Mouse (Mus musculus): ENCODE measurements around the gene Itm2c.

Gene Itm2c

DNA sequence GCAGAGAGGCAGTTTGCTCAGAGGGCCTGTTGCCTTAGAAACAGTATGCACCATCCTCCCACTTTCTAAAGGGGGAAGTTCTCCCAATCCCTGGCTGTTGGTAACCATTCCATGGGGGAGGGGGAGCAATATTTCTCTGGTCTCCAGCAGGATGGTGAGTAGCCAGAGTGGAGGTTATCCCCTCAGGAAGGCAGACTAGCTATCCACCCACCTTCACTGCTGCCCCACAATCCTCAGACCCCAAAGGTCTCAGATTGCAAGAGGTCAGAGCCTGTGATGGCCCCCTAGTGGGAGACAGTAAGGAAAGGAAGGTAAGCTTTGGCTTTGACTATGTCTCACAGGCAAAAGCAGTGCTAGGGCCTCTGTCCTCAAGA, 5.3 kb downstream of the Itm2c start:
- no peak for DNase-seq (ENCODE audit: low spot score in 2 of 2)

DNA sequence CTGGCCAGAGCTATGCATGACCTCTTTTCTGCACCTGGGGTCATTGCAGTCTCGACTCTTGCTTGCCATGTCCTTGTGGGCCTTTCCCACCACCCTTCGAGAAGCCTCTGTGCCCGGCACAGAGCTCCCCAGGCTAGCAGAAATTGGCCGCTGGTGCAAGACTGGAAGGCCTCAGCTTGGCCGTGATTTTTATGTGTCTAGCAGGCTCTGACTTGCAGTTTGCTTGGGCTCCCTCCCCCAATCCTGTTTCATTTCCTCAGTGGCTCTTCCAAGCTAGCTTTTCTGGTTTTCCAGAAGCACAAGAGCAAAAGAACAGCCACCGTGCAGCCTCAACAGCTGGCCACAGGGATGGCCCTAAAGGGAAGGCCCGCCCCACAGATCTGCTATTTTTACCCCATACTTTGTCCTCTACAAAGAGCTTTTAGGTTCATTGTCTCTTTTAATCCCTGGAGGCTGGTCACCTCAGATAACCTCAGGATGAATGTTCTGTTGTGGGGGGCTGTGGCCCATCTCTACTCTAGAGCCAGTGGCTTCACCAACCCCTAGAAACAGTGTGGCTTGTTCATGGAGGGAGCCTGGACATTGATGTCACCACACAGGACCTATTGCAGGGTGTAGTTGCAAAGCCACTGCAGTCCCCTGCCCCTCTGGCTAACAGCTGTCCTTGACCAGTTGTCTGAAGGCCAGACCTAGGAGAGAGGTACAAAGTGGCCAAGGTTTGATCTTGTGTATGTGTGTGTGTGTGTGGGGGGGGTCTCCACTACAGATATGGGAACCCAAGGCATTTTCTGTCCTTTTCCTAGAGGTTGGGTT, 6.6 kb downstream of the Itm2c start:
- no peak for DNase-seq (ENCODE audit: low spot score in 2 of 2)

DNA sequence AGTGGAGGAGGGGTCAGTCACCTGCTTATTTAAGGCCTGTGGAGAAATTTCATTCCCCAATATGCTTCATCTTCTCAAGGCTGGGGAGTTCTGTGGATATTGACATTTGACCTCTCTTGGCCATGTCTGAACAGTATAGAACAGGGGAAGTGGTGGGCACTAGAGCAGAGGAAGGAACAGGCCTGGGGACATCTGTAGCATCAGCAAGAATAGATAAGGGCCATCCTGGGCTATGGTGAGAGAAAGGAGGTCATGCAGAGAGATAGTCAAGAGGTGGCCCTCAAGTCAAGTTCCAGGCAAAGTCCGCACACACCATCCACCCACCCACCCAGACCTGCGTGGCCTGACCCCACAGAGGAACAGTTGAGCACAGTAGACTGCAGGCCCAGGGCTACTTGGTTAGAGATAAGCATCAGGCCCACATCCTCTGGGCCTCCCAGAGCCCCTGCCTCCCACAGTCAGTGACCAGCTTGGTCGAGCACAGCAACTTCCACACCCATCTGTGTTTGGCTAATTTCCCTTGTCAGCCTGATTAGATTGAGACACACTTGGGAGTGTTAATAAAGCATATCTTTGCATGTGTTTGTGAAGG, 7.5 kb downstream of the Itm2c start:
- no peak for DNase-seq (ENCODE audit: low spot score in 2 of 2)

DNA sequence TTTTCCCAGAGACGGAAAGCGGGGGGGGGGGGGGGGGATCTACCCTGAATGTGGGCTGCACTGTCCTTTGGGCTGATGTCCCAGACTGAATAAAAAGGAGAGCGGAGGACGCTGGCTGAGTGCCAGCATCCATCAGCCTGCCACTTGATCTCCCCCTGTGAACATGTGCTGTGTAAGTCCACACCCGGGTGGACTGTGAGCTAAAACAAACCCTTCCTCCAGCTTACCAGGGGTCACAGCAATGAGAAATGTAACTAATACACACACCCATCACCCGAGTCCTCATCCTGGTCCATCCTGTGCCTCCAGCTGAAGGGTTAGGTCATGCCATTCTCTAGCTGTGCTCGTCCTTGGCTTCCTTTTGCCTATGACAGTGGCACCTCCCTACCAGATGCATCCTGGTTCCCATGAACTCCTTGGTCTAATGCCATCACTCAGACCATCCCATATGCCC, 8.1 kb downstream of the Itm2c start:
- DNase-seq (ENCODE audit: low spot score in 2 of 2): peak in 1 of 2 experiments; percentile 71

DNA sequence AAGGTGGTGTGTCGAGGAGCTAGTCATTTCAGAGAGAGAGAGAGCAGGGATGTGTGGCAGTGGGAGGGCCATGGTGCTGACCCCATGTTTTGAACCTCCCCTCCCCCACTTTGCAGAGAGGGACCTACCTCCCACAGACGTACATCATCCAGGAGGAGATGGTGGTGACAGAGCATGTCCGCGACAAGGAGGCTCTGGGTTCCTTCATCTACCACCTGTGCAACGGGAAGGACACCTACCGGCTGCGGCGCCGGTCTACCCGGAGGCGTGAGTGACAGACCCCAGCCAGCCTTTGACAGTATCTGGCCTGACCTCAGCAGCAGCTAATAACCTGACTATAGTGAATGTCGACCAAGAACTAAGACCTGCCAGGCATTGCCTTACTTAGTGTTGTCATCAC, 12.8 kb downstream of the Itm2c start:
- no peak for DNase-seq (ENCODE audit: low spot score in 2 of 2)

DNA sequence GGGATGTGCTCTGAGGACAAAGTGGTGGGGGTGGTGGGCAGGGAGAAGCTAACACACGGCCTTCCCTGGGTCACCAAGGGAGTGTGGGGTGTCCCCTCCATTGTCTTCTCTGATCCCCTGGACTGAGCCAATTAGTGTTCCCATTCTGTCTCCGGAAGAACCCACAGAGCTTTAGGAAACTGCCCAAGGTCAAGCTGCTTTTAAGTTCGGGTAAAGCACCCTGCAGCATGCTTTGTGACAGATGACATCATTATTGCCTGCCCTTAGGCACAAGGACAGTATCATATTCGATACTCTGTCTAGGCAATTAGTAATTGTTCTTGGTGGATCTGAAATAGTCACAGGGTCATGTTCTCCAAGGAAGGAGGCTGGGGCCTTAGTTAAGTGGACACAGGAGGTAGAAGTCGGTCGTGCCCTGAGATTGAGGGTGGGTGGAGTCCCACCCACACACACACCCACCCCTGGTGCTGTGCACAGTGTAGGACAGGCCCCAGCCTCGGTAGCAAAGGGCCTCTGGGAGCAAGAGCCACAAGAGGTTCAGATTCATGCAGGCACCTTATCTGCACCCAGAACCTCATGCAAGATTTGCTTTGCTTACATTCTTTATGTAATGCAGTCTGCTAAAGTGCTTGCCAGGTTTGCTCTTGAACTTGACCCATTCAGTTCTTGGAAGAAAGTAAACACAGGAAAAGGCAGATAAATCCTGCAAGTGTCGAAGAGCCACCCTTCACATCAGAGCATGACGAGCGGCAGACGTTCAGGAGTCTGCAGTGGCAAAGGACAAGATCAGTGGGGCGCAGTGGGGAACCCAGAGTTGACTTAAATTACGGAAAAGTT, 14.9 kb downstream of the Itm2c start:
- DNase-seq (ENCODE audit: low spot score in 2 of 2): no peak

DNA sequence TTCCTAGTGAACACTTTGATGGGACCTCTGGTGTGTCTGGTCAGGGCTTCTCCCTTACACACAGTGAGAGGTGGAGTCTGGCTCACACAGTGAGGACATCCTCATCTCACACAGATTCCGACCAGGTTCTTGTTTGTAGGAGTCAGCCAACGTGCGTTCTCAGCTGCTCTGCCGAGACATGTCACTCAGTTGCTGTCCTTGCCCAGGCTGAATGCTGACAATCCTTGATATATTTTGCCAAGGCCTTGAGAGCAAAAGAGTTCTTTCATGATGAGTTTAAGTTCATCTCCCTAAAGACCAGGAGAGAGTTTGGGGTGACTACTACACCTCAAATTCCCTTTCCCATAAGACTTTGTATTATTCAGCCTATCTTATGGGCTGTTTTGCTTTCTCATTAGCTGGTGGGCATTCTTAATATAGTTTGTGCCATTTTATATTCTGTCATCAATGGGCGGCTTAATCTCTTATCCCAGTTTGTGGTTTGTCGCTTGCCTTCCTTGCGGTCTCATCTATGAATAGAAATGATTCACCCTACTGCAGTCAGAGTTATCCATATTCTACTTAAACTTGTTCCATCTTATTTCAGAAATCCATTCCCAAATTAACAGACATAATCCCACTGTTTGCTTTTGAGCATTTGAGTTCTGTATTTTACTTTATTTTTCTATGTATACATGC, 19.1 kb downstream of the Itm2c start:
- DNase-seq (ENCODE audit: low spot score in 2 of 2): no peak

DNA sequence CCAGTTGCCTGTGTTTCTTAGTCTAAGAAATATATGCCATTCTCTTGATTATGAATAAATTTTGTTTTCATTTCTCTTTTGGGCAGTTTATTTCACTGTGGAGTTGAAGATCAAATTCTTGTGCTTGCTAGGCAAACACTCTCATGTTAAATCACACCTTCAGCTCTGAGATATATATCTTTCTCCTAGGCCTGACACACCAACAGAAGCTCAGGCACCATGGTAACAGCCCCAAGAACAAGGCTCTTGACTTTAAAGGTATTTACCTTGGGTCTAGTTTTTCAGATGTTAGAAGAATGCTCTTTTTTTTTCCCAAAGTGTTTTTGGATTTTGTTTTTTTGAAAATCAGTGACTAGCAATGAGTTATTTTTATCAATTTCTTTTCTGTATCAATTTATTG, 21.8 kb downstream of the Itm2c start:
- no peak for DNase-seq (ENCODE audit: low spot score in 2 of 2)

DNA sequence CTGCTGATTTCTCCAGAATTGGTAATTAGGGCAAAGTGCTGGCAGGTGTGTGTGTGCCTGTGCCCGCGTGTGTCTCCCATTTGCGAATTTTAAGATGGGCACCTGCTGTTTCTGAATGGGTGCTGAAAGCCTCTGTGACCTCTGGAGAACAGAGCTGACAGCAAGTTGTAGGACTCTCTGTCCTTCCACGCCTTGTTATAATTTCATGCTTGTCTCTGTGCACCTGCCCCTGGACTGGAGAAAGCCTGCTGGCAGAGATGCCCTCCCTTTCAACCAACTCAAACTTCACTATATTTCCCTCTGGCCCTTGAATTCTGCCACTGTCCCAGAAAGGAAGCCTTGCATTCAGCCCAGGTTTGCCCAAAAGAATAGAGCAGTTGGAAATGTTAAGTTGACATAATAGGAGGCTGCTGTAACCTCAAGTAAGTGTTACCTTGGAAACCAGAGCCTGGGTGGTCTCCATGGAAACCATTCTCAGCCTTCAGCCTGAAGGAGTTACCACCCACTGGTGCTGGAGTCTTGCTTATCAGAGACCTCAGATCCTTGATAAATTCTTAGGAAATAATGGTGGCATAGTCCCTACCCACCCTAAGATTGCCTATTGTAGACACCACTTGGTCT, 22.9 kb downstream of the Itm2c start:
- no peak for DNase-seq (ENCODE audit: low spot score in 2 of 2)

DNA sequence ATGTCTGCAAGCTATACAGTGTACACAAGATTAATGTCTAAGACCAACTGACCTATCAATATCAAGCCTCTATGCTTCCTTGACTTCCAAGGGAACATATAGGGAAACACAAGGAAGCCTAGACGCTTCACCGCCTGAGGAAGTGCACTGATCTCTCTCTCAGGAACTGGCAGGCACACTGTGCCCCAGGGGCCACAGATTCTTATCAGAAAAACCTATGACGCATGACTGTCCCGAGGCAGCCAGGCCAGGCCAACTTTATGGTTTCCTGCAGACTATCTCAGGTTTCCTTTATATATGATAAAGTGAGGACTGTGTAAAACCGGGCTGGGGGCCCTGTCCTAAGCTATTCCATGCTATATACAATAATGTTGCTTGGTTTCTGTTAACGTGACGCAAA, 25.5 kb downstream of the Itm2c start:
- DNase-seq (ENCODE audit: low spot score in 2 of 2): no peak

DNA sequence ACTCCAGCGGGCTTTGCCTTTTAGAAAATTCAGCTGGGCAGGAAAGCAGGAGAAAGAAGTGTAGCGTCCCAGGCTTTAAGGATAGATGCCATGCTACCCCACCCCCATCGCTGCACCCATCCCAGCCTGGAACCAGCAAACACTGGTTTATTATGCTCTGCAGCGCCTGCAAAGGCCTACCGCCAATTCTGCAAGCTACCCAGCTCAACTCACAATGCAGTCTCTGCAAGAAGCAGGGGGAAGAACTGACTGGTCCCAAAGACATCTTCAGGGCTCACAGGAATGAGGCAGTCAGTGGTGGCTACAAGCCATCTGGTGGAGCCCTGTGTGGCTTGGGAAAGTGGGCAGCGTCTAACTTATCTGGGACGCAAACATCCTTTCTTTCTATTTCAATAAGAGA, 27.6 kb downstream of the Itm2c start:
- no peak for DNase-seq (ENCODE audit: low spot score in 2 of 2)

DNA sequence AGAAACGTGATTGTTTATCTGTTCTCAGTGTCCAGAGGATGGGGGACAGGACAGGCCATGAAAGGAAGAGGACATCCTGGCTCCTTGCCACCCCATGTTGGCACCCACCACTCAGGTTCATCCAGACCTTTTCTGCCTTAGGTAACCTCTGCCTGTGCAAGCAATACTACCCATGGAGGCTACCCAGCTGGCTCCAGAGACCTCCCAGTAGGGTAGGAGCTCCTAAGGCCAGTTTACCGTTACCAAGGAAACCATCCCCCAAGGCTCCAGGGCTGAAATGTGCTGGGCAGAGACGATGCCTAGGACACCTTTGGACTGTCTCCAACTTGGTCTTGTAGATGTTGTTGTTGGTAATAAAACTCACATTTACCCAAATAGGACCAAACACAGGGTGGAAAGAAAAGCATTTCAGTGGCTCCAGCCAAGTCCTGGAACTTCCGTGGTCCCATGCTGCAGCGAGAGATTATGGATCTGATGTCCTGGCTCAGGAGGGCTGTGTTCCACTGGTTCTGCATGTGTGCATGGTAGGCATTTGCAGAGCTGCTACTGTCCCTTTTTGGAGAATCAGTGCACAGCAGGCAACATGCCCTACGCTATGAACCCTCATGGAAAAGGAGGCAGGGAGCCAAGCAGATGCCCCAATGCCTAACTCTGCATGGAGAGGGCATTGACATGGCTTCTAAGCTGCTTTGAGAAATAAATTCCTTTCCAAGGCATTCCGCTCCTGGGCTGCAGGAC, 28.2 kb downstream of the Itm2c start:
- DNase-seq (ENCODE audit: low spot score in 2 of 2): peak in 1 of 2 experiments; percentile 40

DNA sequence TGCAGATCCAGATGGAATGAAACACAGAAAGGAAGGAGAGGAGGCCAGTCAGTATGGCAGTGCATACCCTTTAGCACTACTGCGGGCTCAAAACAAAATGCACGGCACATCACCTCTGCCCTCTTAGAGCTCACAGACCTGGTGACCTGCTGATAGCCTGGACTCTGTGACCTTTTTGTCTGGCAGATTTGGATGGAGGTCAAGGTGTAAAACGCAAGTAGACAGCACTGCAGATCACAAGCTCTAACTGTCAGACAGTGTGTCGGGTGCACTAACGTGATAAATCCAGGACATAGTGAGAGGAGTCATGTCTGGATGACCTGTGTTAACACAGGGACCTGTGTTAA, 28.8 kb downstream of the Itm2c start:
- no peak for DNase-seq (ENCODE audit: low spot score in 2 of 2)

DNA sequence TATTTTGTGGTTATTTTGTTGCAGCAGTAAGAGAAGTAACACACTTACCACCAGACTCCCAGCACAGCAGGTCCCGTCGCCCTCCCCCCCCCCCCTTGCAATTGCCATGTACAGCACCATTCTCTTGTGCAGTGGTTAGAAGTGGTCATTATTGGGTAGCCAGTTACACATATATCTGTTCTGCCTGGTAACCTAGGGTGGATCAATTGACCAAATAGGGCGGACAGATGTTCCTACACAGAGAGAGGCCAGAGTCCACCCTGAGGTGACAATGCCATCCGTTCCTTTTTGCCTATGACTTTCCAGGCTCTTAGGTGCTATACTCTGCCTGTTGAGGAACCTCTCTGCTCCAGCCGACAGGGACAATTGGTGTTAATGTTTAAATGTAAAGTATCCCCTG, 31.1 kb downstream of the Itm2c start:
- no peak for DNase-seq (ENCODE audit: low spot score in 2 of 2)

DNA sequence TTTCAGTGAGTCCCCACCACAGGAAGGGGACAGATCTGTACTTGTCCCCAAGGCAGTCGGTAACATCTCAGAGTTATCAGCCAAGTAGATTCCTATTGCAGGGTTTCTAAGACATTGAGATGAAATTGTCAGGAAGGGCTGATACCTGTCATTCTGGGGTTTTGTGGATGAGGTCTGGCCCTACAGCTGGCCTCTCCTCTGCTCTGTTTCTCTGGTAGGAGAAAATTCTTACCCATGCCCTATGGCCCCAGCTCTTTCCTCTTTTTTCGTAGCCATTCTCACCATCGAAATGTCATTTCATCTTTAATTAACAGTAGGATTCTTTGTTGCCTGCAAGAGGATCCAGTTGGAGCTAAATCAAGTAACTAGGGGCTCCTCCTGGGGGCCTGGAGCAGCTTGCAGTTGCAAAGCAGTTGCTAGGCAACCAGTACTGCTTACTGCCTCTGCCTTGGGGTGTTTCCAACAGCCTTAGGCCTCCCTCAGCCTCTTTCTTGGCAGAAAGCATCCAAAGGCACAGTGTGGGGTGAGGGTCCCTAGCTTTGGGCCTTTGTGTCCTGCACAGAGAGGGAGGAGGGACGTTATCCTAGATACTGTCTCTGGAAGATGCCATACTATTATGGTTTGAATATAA, 34.1 kb downstream of the Itm2c start, which contains the start of gene 4933407L21Rik:
TSS of gene 4933407L21Rik (plus strand) at position 427 of the 631 bp plus-strand sequence.
- DNase-seq (ENCODE audit: low spot score in 2 of 2): peak in 1 of 2 experiments; percentile 62

DNA sequence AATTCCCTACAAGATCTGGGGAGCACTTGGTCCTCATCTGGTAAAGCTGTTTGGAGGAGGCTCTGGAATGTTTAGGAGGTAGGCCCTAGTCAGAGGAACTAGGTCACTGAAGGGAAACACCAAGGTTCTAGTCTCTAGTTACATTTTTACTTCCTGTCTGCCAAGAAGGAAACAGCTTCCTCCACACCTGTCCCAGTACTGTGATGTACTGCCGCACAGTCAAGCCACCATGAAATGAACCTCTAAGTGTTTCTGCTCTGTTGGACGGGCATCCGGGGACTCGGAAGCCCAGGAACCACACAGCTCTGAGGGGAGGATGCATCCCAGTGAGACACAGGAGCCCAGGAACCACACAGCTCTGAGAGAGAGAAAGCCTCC, 34.6 kb downstream of the Itm2c start:
- no peak for DNase-seq (ENCODE audit: low spot score in 2 of 2)

DNA sequence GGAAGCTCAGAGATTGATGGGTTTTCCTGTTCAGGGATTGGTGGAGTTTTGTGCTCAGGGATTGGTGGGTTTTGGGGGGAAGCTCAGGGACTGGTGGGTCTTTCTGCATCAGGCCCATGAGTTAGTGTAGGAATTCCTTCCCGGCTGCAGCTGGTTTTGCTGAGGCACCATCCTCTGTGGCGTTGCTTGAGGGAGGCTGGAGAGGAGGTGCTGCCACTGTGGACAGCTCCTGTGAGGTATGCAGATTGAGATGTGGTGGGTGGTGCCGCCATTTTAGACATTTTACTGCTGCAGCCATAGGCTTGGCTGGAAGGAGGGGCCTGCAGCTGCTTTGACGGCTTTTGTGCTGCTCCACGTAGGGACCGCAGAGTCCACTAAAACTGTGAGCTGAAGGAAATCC, 35.3 kb downstream of the Itm2c start:
- DNase-seq (ENCODE audit: low spot score in 2 of 2): no peak

DNA sequence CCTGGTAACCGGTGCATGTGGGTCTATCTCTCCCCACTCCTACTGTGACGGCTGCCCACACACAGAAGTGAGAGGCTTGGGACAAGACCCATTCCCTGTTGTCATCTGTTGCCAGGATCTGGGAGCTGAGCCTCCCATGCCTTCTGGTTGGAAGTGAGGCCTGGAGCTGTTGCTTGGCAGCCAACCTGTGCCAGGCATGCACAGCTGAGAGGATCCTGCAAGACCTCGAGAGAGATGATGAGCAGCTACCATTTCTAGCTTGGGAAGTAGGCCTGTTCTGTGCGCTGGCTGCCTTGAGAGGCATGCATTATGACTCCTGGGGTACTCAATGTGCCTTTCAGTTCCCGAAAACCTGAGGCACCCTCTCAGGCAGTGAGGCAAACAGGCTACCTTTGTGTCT, 37.1 kb downstream of the Itm2c start:
- DNase-seq (ENCODE audit: low spot score in 2 of 2): no peak

DNA sequence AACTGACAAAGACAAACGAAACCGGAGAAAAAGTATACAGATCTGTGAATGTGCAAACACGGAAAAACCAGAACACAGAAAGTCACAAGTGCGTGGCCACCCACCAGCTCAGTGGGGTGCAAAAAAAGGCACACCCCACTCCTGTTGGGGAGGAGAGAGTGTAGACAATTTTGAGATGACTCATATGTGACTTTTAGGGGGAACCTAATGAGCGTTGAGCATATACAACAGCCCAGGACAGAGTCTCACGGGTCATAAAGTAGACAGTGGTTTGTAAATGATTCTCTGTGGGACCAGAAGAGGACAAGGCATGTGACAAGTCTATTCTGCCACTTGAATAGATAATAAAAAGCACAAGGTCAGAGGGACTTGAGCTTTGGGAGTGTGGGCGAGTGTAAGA, 39.1 kb downstream of the Itm2c start:
- no peak for DNase-seq (ENCODE audit: low spot score in 2 of 2)

DNA sequence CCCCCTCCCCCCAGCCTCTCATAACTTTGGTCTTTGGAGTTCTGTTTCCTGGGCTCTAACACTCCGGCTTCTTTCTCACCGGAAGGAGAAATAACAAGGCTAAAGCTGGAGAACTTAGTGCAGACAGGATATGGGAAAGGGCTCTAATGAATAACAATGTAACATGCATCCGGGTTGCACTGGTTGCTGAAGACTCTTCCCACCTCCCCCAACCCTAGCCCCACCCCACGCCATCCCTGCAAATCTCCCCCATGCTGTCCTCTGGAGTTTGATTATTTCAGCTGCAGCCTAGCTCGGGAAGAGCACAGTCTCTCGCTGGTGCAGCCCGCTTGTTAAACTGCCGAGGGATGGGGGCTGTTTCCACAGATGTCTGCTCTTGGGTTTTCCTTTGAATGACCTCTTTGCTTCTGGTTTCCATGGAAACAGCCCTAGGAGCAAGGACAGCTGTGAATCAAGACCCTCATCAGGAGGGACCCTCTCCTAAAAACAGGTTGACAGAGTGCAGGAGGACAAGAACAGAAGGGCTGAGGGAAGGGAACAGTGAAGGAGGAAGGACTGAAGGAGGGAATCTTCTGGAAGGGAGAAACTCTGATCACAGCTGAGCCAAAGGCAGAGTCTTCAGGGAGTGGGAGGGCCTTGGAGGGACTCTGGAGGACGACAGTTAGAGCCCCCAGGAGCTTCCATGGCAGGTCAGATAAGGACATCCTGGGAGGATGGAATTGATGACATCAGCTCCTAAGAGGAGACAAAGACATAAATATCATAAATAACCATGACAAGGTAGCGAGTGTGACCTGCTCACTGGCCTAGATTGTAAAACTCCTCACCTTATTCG, 39.8 kb downstream of the Itm2c start:
- no peak for DNase-seq (ENCODE audit: low spot score in 2 of 2)

Measured in cerebellum, postnatal 4 days (tissue).